Mouse (Mus musculus) heart, embryonic 16.5 days (tissue): Measurements from ENCODE around the gene Mroh8. TPM values are rescaled to one million over a fixed set of nuclear protein-coding genes. Genes with fewer than 3 reads are reported as not detected.

ENCODE experiments used
- ATAC-seq: fragments of 200-750 bp; cut with Nextera tagmentation; replicated peaks from 2 replicates; pipeline ENCODE4 v1.8.0; 2017; ENCODE audit warnings: moderate number of reproducible peaks; ENCODE audit not compliant: insufficient read depth, low FRiP score; ENCODE audit errors: extremely low read depth
- H3K27ac ChIP-seq: fragments of 300-500 bp; sonication (generic); 2 replicates; pipeline ENCODE4 v1.5.1; 2014; ENCODE audit warnings: mild to moderate bottlenecking, low read length, control low read depth, moderate library complexity
- H3K27me3 ChIP-seq: fragments of 300-500 bp; sonication (generic); 2 replicates; pipeline ENCODE4 v1.6.1; 2014; ENCODE audit warnings: low read length, mixed read lengths; ENCODE audit not compliant: control insufficient read depth, insufficient read depth
- H3K36me3 ChIP-seq: fragments of 300-500 bp; sonication (generic); 2 replicates; pipeline ENCODE4 v1.6.1; 2014; ENCODE audit not compliant: control insufficient read depth, insufficient read depth
- H3K4me1 ChIP-seq: fragments of 300-500 bp; sonication (generic); 2 replicates; pipeline ENCODE4 v1.6.1; 2014; ENCODE audit warnings: low read length, mixed read lengths; ENCODE audit not compliant: control insufficient read depth, insufficient read depth
- H3K4me2 ChIP-seq: fragments of 300-500 bp; sonication (generic); 2 replicates; pipeline ENCODE4 v1.6.1; 2014; ENCODE audit warnings: low read depth, mild to moderate bottlenecking, control low read depth, low read length
- H3K4me3 ChIP-seq: fragments of 300-500 bp; sonication (generic); 2 replicates; pipeline ENCODE4 v1.5.1; 2014; ENCODE audit warnings: mild to moderate bottlenecking, control low read depth, low read length
- H3K9ac ChIP-seq: fragments of 300-500 bp; sonication (generic); 2 replicates; pipeline ENCODE4 v1.6.1; 2014; ENCODE audit warnings: low read length, control low read depth
- H3K9me3 ChIP-seq: fragments of 300-500 bp; sonication (generic); replicated peaks from 2 replicates; pipeline ENCODE4 v1.6.1; 2016; ENCODE audit warnings: low read length; ENCODE audit not compliant: control insufficient read depth
- WGBS: fragments of 180-500 bp; shearing (Covaris S2); extraction: QIAGEN DNeasy Blood & Tissue Kit; methylation state at CpG from one replicate; pipeline ENCODE4 v1.1.7; 2014; 5-methylcytosine and 5-hydroxymethylcytosine counted together
- polyA plus RNA-seq: library from polyadenylated mRNA; unstranded; fragments of >200 nt; fragmentation: Nextera tagmentation; extraction: Ambion mirVana; gene quantifications from 2 replicates; pipeline ENCODE4 v1.2.1, GENCODE M21; 2015

Gene Mroh8
- polyA plus RNA-seq, 1 experiment from 2014 or later: 0.59 TPM

- H3K4me2 ChIP-seq: no peak overlapping the region
- peaks cover 49% of the 10 kb centered on the region for H3K36me3 ChIP-seq
- ATAC-seq: no peak
- WGBS: 80% methylated on average over 9 of the region's 9 CpGs
- no peak overlapping the region for H3K4me3 ChIP-seq
- no peaks in the 10 kb centered on the region for H3K27me3 ChIP-seq
- H3K4me1 ChIP-seq: no peaks in the 10 kb centered on the region
- H3K9me3 ChIP-seq: no peaks in the 10 kb centered on the region
- no peak overlapping the region for H3K27ac ChIP-seq
- H3K9ac ChIP-seq: no peak overlapping the region
Measured at GRCm38 (mm10) chr2:157303096-157303495, 23.7 kb upstream of the Mroh8 start.

- peaks cover 67% of the 10 kb centered on the region for H3K36me3 ChIP-seq
- 84% methylated on average over 6 of the region's 6 CpGs for WGBS
- H3K4me1 ChIP-seq: no peaks in the 10 kb centered on the region
- no peak for ATAC-seq
- no peak overlapping the region for H3K27ac ChIP-seq
- H3K9me3 ChIP-seq: no peaks in the 10 kb centered on the region
- H3K27me3 ChIP-seq: no peaks in the 10 kb centered on the region
- no peak overlapping the region for H3K4me3 ChIP-seq
- H3K4me2 ChIP-seq: no peak overlapping the region
- no peak overlapping the region for H3K9ac ChIP-seq
Measured at GRCm38 (mm10) chr2:157300051-157300450, 20.7 kb upstream of the Mroh8 start.

GRCm38 (mm10) chr2:157296105-157296689 is 16.8 kb upstream of the Mroh8 start:
- Histone ChIP-seq H3K27me3 (no peaks in the 10 kb centered on the region), H3K36me3 (peaks cover 62% of the 10 kb centered on the region), H3K9me3 (no peaks in the 10 kb centered on the region), H3K27ac (no peak overlapping the region), H3K9ac (no peak overlapping the region), H3K4me3 (no peak overlapping the region), H3K4me2 (no peak overlapping the region), H3K4me1 (no peaks in the 10 kb centered on the region)
- 84% methylated on average over 7 of the region's 7 CpGs for WGBS
- no peak for ATAC-seq

DNA sequence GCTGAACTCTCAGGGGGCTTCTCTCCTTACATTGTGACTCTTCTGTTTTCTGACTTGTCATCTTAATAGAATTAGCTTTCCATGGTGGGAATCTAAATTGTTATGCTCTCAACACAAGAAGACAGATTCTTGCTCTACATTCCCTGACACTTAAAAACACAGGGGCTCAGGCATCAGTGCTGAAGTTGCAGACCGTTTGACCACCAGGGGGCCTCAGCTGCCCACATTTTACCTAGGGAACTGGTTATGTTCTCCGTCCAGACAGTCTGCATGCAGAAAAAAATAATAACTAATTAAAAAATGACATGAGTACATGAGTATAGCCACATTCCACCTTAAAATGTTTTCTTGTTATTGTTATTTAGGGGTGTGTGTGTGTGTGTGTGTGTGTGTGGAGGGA is 12.7 kb upstream of the Mroh8 start:
- ATAC-seq: no peak
- 20% methylated on average over 2 of the region's 2 CpGs for WGBS
- H3K27ac ChIP-seq: no peak overlapping the region
- no peaks in the 10 kb centered on the region for H3K4me1 ChIP-seq
- H3K4me3 ChIP-seq: no peak overlapping the region
- H3K9me3 ChIP-seq: no peaks in the 10 kb centered on the region
- H3K4me2 ChIP-seq: no peak overlapping the region
- no peaks in the 10 kb centered on the region for H3K27me3 ChIP-seq
- no peak overlapping the region for H3K9ac ChIP-seq
- peaks cover 37% of the 10 kb centered on the region for H3K36me3 ChIP-seq

GRCm38 (mm10) chr2:157288996-157289395 is 9.6 kb upstream of the Mroh8 start:
- no peak for ATAC-seq
- 76% methylated on average over 5 of the region's 5 CpGs for WGBS

GRCm38 (mm10) chr2:157287542-157287941 is 8.2 kb upstream of the Mroh8 start:
- WGBS: 14% methylated on average over 3 of the region's 3 CpGs
- H3K36me3 ChIP-seq: peaks cover 21% of the 10 kb centered on the region

More at GRCm38 (mm10) chr2:157288996-157289395, 9.6 kb upstream of the Mroh8 start:
- Histone ChIP-seq H3K9me3 (no peaks in the 10 kb centered on the region), H3K36me3 (peaks cover 19% of the 10 kb centered on the region), H3K27me3 (no peaks in the 10 kb centered on the region), H3K27ac (no peak overlapping the region), H3K4me3 (no peak overlapping the region), H3K4me1 (no peaks in the 10 kb centered on the region), H3K9ac (no peak overlapping the region), H3K4me2 (no peak overlapping the region)

DNA sequence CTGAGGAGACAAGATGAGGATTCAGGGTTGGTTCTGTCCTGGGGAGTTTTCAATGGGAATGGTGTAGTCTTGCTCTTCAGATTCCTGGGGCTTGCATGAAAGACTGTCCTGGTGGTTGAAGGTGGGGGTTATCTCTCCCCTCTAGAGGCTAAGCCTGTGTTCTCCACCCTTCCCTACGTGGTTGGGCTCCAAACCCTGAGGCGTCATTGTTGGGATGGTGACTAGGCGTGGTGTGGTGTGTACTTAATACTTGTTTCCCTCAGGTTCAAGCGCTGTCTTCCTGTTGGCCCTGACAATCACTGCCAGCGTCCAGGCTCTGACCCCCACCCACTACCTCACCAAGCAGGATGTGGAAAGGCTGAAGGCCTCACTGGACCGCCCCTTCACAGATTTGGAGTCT is 4.0 kb upstream of the Mroh8 start:
- Histone ChIP-seq H3K4me3 (no peak overlapping the region), H3K4me1 (peaks cover 14% of the 10 kb centered on the region), H3K9me3 (no peaks in the 10 kb centered on the region), H3K36me3 (peaks cover 14% of the 10 kb centered on the region), H3K4me2 (no peak overlapping the region), H3K9ac (no peak overlapping the region), H3K27ac (no peak overlapping the region), H3K27me3 (no peaks in the 10 kb centered on the region)
- WGBS: 85% methylated on average over 6 of the region's 6 CpGs
- ATAC-seq: no peak

More at GRCm38 (mm10) chr2:157287542-157287941, 8.2 kb upstream of the Mroh8 start:
- no peak overlapping the region for H3K4me3 ChIP-seq
- H3K27ac ChIP-seq: no peak overlapping the region
- H3K27me3 ChIP-seq: no peaks in the 10 kb centered on the region
- H3K9ac ChIP-seq: no peak overlapping the region
- ATAC-seq: no peak; the same call in 1 of the 2 replicates
- H3K4me2 ChIP-seq: no peak overlapping the region
- no peaks in the 10 kb centered on the region for H3K4me1 ChIP-seq
- no peaks in the 10 kb centered on the region for H3K9me3 ChIP-seq

DNA sequence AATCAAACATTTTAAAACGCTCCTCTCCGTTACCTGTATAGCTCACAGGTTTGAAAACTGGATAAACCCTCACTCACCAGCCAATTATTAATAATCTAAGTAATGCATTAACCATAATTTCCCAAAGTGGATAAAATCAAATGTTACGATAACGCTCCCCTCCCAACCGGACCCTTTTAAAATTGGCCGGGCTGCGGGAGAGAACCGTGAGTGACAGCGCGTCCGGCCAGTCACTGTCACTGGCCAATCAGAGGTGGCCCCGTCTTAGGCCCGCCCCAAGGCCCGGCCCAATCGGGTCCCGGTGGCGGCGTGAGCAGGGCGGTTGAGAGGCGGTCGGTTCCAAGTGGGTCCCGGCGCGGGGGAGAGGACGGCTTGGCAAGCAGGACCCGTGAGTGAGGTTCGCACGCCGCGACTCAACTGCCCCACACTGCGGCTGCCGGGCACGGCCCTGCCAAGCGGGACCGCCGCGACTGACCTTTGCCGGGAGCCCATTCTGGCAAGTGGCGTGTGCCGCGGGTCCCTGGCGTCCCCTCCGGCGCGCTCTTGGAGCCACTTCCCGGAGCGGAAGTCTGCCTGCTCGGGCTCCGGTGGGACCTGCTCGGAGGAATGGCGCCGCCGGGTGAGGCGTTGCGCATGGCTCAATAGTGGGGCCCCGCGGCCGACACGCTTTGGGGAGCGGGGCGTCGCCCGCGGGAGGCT is 483 bp downstream of the Mroh8 start, which contains the start of gene Rpn2:
Rpn2 (plus strand) TSS at position 301 of the 699 bp plus-strand sequence.
- ATAC-seq: peak; percentile 100
- peaks cover 17% of the 10 kb centered on the region for H3K4me1 ChIP-seq
- peak within 1 kb of the TSS; percentile 95 for H3K27ac ChIP-seq
- peaks cover 12% of the 10 kb centered on the region for H3K36me3 ChIP-seq
- H3K9ac ChIP-seq: peak within 1 kb of the TSS; percentile 96
- H3K4me2 ChIP-seq: peak within 1 kb of the TSS; percentile 89
- WGBS: under 1% methylated on average over 64 of the region's 64 CpGs
- no peaks in the 10 kb centered on the region for H3K9me3 ChIP-seq
- H3K27me3 ChIP-seq: no peaks in the 10 kb centered on the region
- H3K4me3 ChIP-seq: peak within 1 kb of the TSS; percentile 99

- WGBS: 60% methylated on average over 6 of the region's 6 CpGs
- Histone ChIP-seq H3K4me3 (no peak overlapping the region), H3K9ac (no peak overlapping the region), H3K36me3 (no peaks in the 10 kb centered on the region), H3K4me1 (no peaks in the 10 kb centered on the region), H3K27me3 (no peaks in the 10 kb centered on the region), H3K27ac (no peak overlapping the region), H3K9me3 (no peaks in the 10 kb centered on the region), H3K4me2 (no peak overlapping the region)
- ATAC-seq: no peak
Measured at GRCm38 (mm10) chr2:157263832-157264231, 15.5 kb downstream of the Mroh8 start.
